Mouse (Mus musculus) frontal cortex, postnatal 14 days (tissue): ENCODE measurements around the gene Thap7.
A peak's percentile ranks its signal among the peaks of the same experiment; 100 is the strongest.
"Not testable (repeated sequence)": the region's sequence is repeated elsewhere in the genome, so short reads cannot be mapped to it uniquely, and the experiment has no call there.

ENCODE experiments used
- DNase-seq, 2 experiments: peaks; one replicate each; pipeline ENCODE4 v3.0.0; 2022; ENCODE audit warnings: low spot score in 2 of 2

Gene Thap7

GRCm38 (mm10) chr16:17530640-17531288 is at the start of gene Thap7:
TSS of gene Thap7 (minus strand) at chr16:17531136.
- peak; percentile 93 to 95 for DNase-seq

DNA sequence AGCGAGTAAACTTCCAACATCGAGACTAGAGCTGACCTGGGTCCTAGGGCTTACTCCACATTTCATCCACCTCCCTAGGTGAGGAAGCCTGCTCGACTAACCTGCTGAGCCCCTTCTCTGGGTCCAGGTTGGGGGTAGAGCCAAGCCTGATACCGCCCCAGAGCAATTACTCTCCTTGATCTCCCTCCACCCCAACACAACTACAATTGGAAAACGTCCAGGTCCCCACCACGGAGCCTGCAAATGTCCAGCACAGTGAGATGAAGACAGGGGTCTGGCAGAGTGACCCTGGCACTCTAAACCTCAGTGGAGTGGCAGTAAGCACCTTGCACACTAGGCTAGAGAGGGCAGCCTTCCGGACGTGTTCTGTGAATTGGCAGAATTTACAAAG is 45.9 kb upstream of the Thap7 start:
- DNase-seq: no peak

DNA sequence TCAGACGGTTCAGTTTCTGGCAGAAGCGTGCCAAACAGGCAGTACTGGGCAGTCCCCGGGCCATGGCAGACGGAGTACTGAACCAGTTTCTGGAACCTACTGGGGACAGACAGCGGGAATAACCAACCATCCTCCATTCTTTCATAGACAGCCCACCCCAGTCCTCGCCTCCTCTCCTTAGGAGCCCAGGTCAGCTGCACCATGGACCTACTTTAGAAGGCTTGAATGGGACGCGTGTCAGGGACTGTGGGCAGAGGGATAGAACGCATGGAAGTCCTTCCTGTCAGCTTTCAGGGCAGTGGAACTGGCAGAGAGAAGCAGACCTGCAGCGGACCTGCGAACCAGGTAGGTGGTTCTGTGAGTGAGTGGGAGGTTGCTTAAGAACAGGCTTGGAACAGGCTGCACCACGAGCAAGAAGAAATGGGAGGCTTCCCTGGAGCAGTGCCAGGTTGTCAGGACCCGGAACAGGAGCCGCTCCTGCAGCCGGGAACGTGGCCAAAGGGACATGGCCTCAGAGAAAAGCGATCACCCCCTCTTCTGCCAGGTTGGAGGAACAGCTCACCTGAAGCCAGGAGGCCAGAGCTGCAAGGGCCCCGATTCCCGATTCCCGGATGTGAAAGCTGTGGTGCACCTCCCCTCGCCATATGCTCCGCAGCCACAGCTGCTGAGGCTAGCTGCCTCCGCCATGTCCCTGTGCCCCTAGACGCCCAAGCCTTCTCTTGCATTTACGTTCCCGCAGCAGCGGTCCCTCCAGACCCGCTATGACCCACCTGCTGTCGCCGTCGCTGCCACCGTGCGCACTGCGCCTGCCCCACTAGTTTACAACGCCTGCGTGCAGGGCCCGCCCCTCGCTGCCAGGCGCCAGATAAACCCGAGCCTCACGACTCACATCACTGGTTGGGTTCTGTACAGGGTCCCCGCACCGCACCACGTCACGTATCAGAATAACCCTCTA is 45.2 kb upstream of the Thap7 start:
- DNase-seq: peak; percentile 62 to 65

- DNase-seq: no peak
Observed at GRCm38 (mm10) chr16:17566186-17566585, 35.2 kb upstream of the Thap7 start.

DNA sequence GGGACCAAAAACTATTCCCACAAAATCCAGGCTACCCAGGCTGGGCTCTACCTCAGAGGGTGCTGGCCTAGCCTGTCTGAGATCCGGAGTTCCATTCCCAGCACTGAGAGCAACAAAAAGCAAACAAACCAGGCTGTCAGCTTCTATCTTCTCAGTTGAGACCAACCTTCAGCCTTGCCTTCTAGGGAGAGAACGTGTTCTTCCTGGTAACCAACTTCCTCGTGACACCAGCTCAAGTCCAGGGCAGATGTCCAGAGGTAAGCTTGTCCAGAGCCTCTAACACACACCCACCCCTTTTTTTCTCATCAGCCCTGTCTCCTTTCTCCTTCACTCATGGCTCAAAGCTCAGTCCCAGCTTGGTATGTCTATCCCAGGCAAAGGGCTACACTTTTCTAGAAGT is 33.8 kb upstream of the Thap7 start:
- no peak for DNase-seq

DNA sequence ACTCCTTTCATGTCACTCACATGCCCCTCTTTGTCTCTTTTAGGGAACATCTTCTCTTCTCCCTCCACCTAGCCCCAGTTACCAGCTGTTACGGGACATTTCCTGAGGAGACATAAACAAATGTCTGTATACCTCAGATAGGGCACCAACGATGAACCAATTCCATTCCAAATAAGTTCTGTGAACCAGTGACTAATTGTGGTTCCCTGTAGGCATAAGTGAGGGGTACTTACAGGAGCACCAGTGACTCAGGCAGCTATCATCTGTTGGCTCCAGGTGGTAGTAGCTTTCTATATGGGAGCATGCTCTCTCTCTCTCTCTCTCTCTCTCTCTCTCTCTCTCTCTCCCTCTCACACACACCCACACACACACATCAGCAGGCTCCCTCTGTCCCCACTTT is 33.3 kb upstream of the Thap7 start:
- no peak for DNase-seq

GRCm38 (mm10) chr16:17563580-17563979 is 32.6 kb upstream of the Thap7 start:
- DNase-seq: no peak

DNA sequence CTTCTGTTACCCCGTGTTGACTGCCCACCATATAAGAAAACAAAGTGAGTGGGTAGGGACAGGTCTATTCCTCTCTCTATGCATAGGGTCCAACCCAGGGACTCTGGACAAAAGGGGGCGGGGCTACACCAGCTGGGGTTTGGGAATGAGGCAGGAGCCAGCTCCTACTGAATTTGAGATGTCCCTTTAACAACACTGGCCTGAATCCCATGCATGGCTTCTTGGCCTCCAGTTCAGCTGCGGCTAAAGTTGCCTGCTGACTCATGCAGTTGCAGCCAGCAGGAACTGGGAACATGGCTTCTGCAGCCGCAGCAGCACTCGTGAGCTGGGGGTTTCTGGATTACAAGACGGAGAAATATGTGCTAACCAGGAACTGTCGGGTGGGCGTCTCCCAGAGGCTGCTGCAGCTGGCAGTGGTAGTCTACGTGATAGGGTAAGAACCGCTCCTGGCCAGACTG is 30.8 kb upstream of the Thap7 start, which contains the start of gene P2rx6:
Gene P2rx6, plus strand, starts transcription at position 135 of the 458 bp plus-strand sequence.
- DNase-seq: no peak

DNA sequence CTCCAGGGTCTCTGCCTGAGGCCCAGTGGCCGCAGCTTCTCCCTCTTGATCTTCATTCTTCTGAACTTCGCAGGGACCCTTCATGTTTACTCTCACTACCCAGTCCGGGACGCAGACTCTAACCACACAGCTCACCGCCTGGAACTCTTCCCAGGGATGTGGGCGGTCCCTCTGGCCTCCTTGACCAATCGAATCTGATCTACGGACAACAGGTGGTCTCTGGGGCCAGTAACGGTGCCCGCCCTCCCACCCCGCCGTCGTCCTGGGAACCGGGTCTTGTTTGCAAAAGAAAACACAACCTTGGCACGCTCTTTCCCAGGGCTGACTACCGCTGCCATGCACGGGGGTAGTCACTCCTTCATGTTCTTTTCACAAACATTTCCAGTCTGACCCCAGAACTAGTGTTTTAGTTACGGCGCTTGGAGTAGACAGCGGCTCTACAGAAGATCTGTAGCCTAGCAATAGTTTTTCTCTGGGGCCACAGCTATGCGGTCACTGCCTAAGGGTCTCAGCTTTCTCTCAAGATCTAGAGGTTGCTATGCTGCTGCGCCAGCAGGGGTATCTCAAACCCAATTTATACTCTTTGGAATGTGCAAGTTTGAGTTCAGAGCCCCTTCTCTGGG is 30.3 kb upstream of the Thap7 start, which contains the start of gene Lrrc74b:
Gene Lrrc74b, minus strand, starts transcription at position 120 of the 623 bp plus-strand sequence.
- no peak for DNase-seq

- DNase-seq: no peak
Observed at GRCm38 (mm10) chr16:17559396-17560027, 28.6 kb upstream of the Thap7 start.

GRCm38 (mm10) chr16:17558811-17559210 is 27.9 kb upstream of the Thap7 start:
- DNase-seq: no peak

- peak in 1 of 2 experiments; percentile 70 for DNase-seq
Observed at GRCm38 (mm10) chr16:17557947-17558480, 27.1 kb upstream of the Thap7 start.

DNA sequence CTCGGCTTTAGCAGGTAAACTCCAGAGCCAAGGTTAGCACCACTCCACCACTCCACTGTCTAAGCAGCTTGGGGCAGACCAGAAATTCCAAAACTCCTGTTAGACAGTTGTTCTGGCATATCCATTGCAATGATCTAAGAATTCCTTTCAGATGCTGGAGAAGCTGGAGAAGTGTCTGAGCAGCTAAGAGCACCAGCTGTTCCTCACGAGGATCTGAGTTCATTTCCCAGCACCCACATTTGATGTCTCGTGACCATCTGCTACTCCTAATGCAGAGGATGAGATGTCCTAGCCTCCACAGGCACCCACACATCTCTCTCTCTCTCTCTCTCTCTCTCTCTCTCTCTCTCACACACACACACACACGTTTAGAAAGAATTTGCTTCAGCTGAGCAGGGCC is 26.0 kb upstream of the Thap7 start:
- DNase-seq: no peak

- DNase-seq: no peak
Observed at GRCm38 (mm10) chr16:17556180-17556579, 25.2 kb upstream of the Thap7 start.

DNA sequence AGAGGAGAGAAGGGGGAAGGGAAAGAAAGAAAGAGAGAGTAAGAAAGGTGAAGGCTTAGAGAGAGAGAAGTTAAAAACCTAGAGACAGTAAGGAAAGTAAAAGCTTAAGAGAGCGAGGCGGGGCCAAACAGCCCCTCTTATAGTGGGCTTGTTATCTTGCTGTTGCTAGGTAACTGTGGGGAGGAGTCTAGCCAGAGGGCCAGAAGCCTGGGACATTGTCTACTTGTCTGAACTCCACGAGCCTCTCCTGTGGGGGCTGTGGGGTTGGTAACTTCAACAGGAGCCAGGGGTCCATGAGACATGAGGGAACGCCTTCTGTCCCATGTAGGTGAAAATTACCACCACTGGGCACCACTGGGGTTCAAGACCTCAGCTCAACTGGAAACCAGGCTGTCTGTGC is 23.8 kb upstream of the Thap7 start:
- DNase-seq: not testable (repeated sequence)

- DNase-seq: no peak
Observed at GRCm38 (mm10) chr16:17553910-17554685, 23.2 kb upstream of the Thap7 start.

GRCm38 (mm10) chr16:17552837-17553236 is 21.9 kb upstream of the Thap7 start:
- DNase-seq: no peak

DNA sequence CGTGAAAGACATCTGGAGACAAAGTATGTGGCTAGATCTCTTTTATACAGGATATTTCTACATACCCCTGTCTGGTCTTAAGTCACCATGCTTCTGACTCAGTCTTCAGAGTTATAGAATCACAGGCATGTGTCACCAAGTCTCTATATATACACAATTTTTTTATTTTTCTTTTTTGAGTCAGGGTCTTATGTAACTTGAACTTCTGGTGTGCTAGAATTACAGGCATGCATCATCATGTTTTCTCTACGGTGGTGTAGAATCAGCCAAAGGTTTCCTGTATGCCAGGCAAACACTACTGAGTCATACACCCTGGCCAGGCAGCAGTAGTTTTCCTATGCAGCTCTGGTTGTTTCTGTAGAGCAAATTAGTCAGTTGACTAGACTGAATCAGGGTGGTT is 11.7 kb upstream of the Thap7 start:
- DNase-seq: no peak

- DNase-seq: no peak
Observed at GRCm38 (mm10) chr16:17536584-17536983, 5.6 kb upstream of the Thap7 start.

DNA sequence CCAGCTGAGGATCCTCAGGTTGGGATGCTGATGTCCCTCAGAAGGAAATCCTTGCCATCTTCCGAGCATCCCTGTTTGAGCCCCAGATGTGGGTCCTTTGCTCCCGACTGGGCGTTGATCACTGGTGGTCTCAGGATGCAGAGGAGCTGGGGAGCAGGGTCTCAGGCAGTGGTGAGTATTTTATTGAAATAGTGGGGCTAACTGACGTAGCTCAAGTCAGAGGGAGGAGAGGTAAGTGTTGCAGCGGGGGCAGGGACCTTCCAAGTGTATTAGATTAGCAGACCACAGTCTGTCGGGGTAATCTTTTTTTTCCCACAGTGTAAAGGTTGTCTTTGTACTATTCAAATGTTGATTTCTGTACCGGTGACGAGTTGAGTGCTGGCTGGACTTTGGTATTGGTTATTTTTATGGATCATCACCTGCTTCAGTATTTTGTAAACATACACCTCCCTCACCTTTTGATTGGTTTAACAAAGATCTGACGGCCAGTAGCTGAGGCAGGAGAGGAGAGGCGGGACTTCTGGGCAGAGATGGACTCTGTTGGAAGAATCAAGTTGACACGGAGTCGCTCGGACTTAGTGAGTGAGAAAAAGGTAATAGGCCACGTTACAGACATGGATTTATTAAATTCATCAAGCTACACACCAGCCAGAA is 1.9 kb upstream of the Thap7 start:
- DNase-seq: no peak
